In the genomic region with DNA sequence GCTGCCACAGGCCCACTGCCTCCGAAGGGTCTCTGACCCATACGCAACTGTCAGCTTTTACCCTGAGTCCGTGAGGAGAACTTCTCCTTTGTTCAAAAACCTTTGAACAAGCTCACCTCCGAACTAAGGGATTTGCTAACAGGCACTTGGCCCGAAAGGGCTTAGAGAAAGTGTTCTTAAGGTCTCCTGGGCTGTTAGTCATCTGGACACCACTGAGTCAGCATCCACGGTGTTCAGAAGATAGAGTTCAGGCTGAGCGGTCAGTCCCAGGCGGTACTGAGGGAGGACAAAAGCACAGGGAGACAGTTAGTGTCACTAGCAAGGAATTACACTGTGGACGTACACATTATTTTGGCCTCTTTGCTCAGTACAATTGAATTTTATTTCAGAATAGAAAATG, we compare ENCODE assay signal across 33 mouse cellular contexts. TPM values are rescaled to one million over a fixed set of nuclear protein-coding genes. Genes with fewer than 3 reads are reported as not detected.
DNase-seq lines count a peak whose midpoint lies in the region; ATAC-seq lines count a peak whose summit lies in the region.
"Had no signal": no experiment of that assay in that cellular context is flagged by ENCODE, and none has a peak within 500 bp of the region (broad histone marks: within the 10 kb centered on the region; RNA-seq: fewer than 3 reads in every experiment).

No protein-coding gene starts in this region.

- ATAC-seq in liver, embryonic 13.5 days (ENCODE audit: low read depth): no peak
- no peak for ATAC-seq in liver, embryonic 11.5 days (replicated peaks; ENCODE audit: low FRiP score)
- peak; percentile 20; the same call in 1 of the 2 replicates for ATAC-seq in granulocyte monocyte progenitor cell, adult 5-6 weeks (replicated peaks; ENCODE audit: poor library complexity, severe bottlenecking)
- ATAC-seq: forebrain, embryonic 14.5 days; hindbrain, postnatal 0 days; intestine, embryonic 16.5 days; liver, embryonic 12.5 days; midbrain, embryonic 16.5 days had no signal

- H3K36me3 ChIP-seq in liver, embryonic 13.5 days: peaks cover 44% of the 10 kb centered on the region
- peaks cover 13% of the 10 kb centered on the region for H3K36me3 ChIP-seq in liver, embryonic 11.5 days (ENCODE audit: control insufficient read depth, insufficient read depth, low read length)

- H3K27me3 ChIP-seq in liver, embryonic 13.5 days: no peaks in the 10 kb centered on the region
- no peaks in the 10 kb centered on the region for H3K27me3 ChIP-seq in liver, embryonic 11.5 days (replicated peaks; ENCODE audit: control insufficient read depth, insufficient read depth, low read length)
- H3K27me3 ChIP-seq: embryonic facial prominence, embryonic 15.5 days; heart, embryonic 12.5 days; liver, embryonic 12.5 days; neural tube, embryonic 13.5 days had no signal

- 80% methylated on average over 9 of the region's 9 CpGs for WGBS in liver, embryonic 13.5 days (ENCODE audit: insufficient replicate concordance)
- WGBS in liver, embryonic 11.5 days: 82% methylated on average over 9 of the region's 9 CpGs

- no peak overlapping the region for H3K4me3 ChIP-seq in liver, embryonic 13.5 days (replicated peaks)
- H3K4me3 ChIP-seq in liver, embryonic 11.5 days (ENCODE audit: low read depth, low read length): no peak overlapping the region
- H3K4me3 ChIP-seq: embryonic facial prominence, embryonic 15.5 days; heart, embryonic 12.5 days; liver, embryonic 12.5 days; midbrain, embryonic 10.5 days; myocyte; neural tube, embryonic 13.5 days had no signal

- peak; percentile 22 for DNase-seq in embryo, embryonic 10.5 days (ENCODE audit: low spot score)
- DNase-seq in embryo, embryonic 11 days: no peak
- no peak for DNase-seq in liver, embryonic 13.5 days
- no peak for DNase-seq in liver, embryonic 11.5 days (ENCODE audit: low spot score)
- peak; percentile 9 for DNase-seq in Muller cell, postnatal 12 days (ENCODE audit: inconsistent ontology term)
- no peak for DNase-seq in cerebellum, postnatal 4 days (ENCODE audit: low spot score in 2 of 2)
- DNase-seq: cerebellum, adult 11 months; cerebellum, postnatal 14 days; gastrocnemius, postnatal 14 days; heart, adult 18-20 months; heart, postnatal 10 days; lung, adult 2 months; retina, postnatal 1 day; right cerebral cortex, postnatal 25 days; spleen, adult 18-20 months had no signal

- H3K9ac ChIP-seq in liver, embryonic 13.5 days: 0 out of 2 replicates have a peak overlapping the region, but pooled peaks have one; percentile 20
- no peak overlapping the region for H3K9ac ChIP-seq in liver, embryonic 11.5 days (ENCODE audit: low read depth, low read length)
- H3K9ac ChIP-seq: embryonic facial prominence, embryonic 15.5 days; heart, embryonic 12.5 days; liver, embryonic 12.5 days had no signal

- H3K4me2 ChIP-seq in liver, embryonic 13.5 days: no peak overlapping the region
- no peak overlapping the region for H3K4me2 ChIP-seq in liver, embryonic 11.5 days
- H3K4me2 ChIP-seq: embryonic facial prominence, embryonic 15.5 days; heart, embryonic 12.5 days; liver, embryonic 12.5 days; neural tube, embryonic 13.5 days had no signal

- no peak overlapping the region; the same call in 1 of the 2 replicates for H3K27ac ChIP-seq in liver, embryonic 13.5 days
- H3K27ac ChIP-seq in liver, embryonic 11.5 days (ENCODE audit: low read depth, low read length): no peak overlapping the region
- H3K27ac ChIP-seq: embryonic facial prominence, embryonic 15.5 days; hindbrain, postnatal 0 days; liver, embryonic 12.5 days; macrophage; midbrain, embryonic 10.5 days; neural tube, embryonic 13.5 days had no signal

- H3K9me3 ChIP-seq in liver, embryonic 13.5 days (replicated peaks): no peaks in the 10 kb centered on the region
- H3K9me3 ChIP-seq in liver, embryonic 11.5 days (ENCODE audit: control insufficient read depth, low read length): no peaks in the 10 kb centered on the region
- H3K9me3 ChIP-seq: embryonic facial prominence, embryonic 15.5 days; heart, embryonic 12.5 days; liver, embryonic 12.5 days; midbrain, embryonic 10.5 days; neural tube, embryonic 13.5 days had no signal

- H3K4me1 ChIP-seq in liver, embryonic 13.5 days (replicated peaks): peaks cover 57% of the 10 kb centered on the region
- H3K4me1 ChIP-seq in liver, embryonic 11.5 days (replicated peaks; ENCODE audit: control insufficient read depth, insufficient read depth, low read length): peaks cover 35% of the 10 kb centered on the region
- H3K4me1 ChIP-seq: embryonic facial prominence, embryonic 15.5 days had no signal

RNA-seq across cellular contexts. Expression of gene Higd1c, which starts 24.5 kb away (rescaled TPM):
- not detected in 2 replicates for polyA plus RNA-seq in liver, embryonic 13.5 days (2015; fragmentation: Nextera tagmentation; extraction: Ambion mirVana)
- not detected in 2 replicates for polyA plus RNA-seq in liver, embryonic 11.5 days (2014; fragmentation: Nextera tagmentation; extraction: Ambion mirVana)
- not detected in 2 replicates for total RNA-seq in granulocyte monocyte progenitor cell, adult 5-6 weeks (2014; fragmentation: Nextera tagmentation)
- total RNA-seq in granulocyte monocyte progenitor cell, adult 5-6 weeks (2017): not detected in 2 replicates
- total RNA-seq: gastrocnemius, postnatal 14 days; heart, adult 18-20 months; heart, postnatal 10 days; hindbrain, postnatal 0 days; layer of hippocampus, adult 18-20 months; layer of hippocampus, postnatal 14 days; left cerebral cortex, adult 8-10 months had no signal
- polyA plus RNA-seq: embryonic facial prominence, embryonic 15.5 days; forebrain, embryonic 14.5 days; heart, embryonic 12.5 days; hindbrain, embryonic 11.5 days; hindbrain, postnatal 0 days; intestine, embryonic 16.5 days; limb, embryonic 11.5 days; liver, embryonic 12.5 days; lung, adult 2 months; macrophage; midbrain, embryonic 10.5 days; midbrain, embryonic 16.5 days; myocyte; testis, adult 2 months had no signal

RNA-seq across cellular contexts. Expression of gene Gm5475, which starts 33.1 kb away (rescaled TPM):
- not detected in 2 replicates for polyA plus RNA-seq in liver, embryonic 13.5 days (2015; fragmentation: Nextera tagmentation; extraction: Ambion mirVana)
- 0.10 TPM in 1 of 2 replicates, not detected in the other for polyA plus RNA-seq in liver, embryonic 11.5 days (2014; fragmentation: Nextera tagmentation; extraction: Ambion mirVana)
- total RNA-seq in granulocyte monocyte progenitor cell, adult 5-6 weeks (2014; fragmentation: Nextera tagmentation): not detected in 2 replicates
- total RNA-seq in granulocyte monocyte progenitor cell, adult 5-6 weeks (2017): not detected in 2 replicates
- total RNA-seq: gastrocnemius, postnatal 14 days; heart, adult 18-20 months; heart, postnatal 10 days; hindbrain, postnatal 0 days; layer of hippocampus, adult 18-20 months; layer of hippocampus, postnatal 14 days had no signal
- polyA plus RNA-seq: forebrain, embryonic 14.5 days; heart, embryonic 12.5 days; hindbrain, embryonic 11.5 days; limb, embryonic 11.5 days; lung, adult 2 months; macrophage had no signal

RNA-seq across cellular contexts. Expression of gene Mettl7a2, which starts 35.9 kb away (rescaled TPM):
- not detected in 2 replicates for polyA plus RNA-seq in liver, embryonic 13.5 days (2015; fragmentation: Nextera tagmentation; extraction: Ambion mirVana)
- not detected in 2 replicates for polyA plus RNA-seq in liver, embryonic 11.5 days (2014; fragmentation: Nextera tagmentation; extraction: Ambion mirVana)
- total RNA-seq in granulocyte monocyte progenitor cell, adult 5-6 weeks (2014; fragmentation: Nextera tagmentation): not detected in 2 replicates
- total RNA-seq in granulocyte monocyte progenitor cell, adult 5-6 weeks (2017): not detected in 2 replicates
- total RNA-seq: hindbrain, postnatal 0 days had no signal
- polyA plus RNA-seq: embryonic facial prominence, embryonic 15.5 days; forebrain, embryonic 14.5 days; heart, embryonic 12.5 days; hindbrain, embryonic 11.5 days; hindbrain, postnatal 0 days; intestine, embryonic 16.5 days; limb, embryonic 11.5 days; liver, embryonic 12.5 days; lung, adult 2 months; macrophage; midbrain, embryonic 10.5 days; midbrain, embryonic 16.5 days; myocyte; neural tube, embryonic 13.5 days; testis, adult 2 months had no signal

RNA-seq across cellular contexts. Expression of gene Methig1, which starts 35.9 kb away (rescaled TPM):
- not detected in 2 replicates for polyA plus RNA-seq in liver, embryonic 13.5 days (2015; fragmentation: Nextera tagmentation; extraction: Ambion mirVana)
- not detected in 2 replicates for polyA plus RNA-seq in liver, embryonic 11.5 days (2014; fragmentation: Nextera tagmentation; extraction: Ambion mirVana)
- not detected in 2 replicates for total RNA-seq in granulocyte monocyte progenitor cell, adult 5-6 weeks (2014; fragmentation: Nextera tagmentation)
- total RNA-seq in granulocyte monocyte progenitor cell, adult 5-6 weeks (2017): not detected in 2 replicates
- total RNA-seq: gastrocnemius, postnatal 14 days; heart, adult 18-20 months; heart, postnatal 10 days; layer of hippocampus, adult 18-20 months; layer of hippocampus, postnatal 14 days had no signal
- polyA plus RNA-seq: embryonic facial prominence, embryonic 15.5 days; forebrain, embryonic 14.5 days; heart, embryonic 12.5 days; hindbrain, postnatal 0 days; intestine, embryonic 16.5 days; limb, embryonic 11.5 days; liver, embryonic 12.5 days; lung, adult 2 months; macrophage; midbrain, embryonic 10.5 days; midbrain, embryonic 16.5 days; myocyte; testis, adult 2 months had no signal

RNA-seq across cellular contexts. Expression of gene Slc11a2, which starts 36.0 kb away (rescaled TPM):
- 46.8 and 57.1 TPM in 2 replicates for polyA plus RNA-seq in liver, embryonic 13.5 days (2015; fragmentation: Nextera tagmentation; extraction: Ambion mirVana)
- 51.2 and 55.4 TPM in 2 replicates for polyA plus RNA-seq in liver, embryonic 11.5 days (2014; fragmentation: Nextera tagmentation; extraction: Ambion mirVana)
- 10.2 and 10.3 TPM in 2 replicates for total RNA-seq in granulocyte monocyte progenitor cell, adult 5-6 weeks (2014; fragmentation: Nextera tagmentation)
- 8.6 and 8.9 TPM in 2 replicates for total RNA-seq in granulocyte monocyte progenitor cell, adult 5-6 weeks (2017)

Comparison
In these comparisons a context has a peak if more than half of its experiments do, and no peak if none do; other contexts are left out.
1. DNase-seq: peak in embryo, embryonic 10.5 days (single experiment) and Muller cell, postnatal 12 days (single experiment); none in embryo, embryonic 11 days (single experiment), liver, embryonic 13.5 days (single experiment), liver, embryonic 11.5 days (single experiment) and cerebellum, postnatal 4 days (0 of 2).